ENCODE assay signal across 24 mouse cellular contexts in genomic region chr11:74862129-74862528, GRCm38 (mm10). TPM values are rescaled to one million over a fixed set of nuclear protein-coding genes. Genes with fewer than 3 reads are reported as not detected.
DNase-seq lines count a peak whose midpoint lies in the region; ATAC-seq and TF ChIP-seq lines count a peak whose summit lies in the region.
"Had no signal": no experiment of that assay in that cellular context is flagged by ENCODE, and none has a peak within 500 bp of the region (broad histone marks: within the 10 kb centered on the region; RNA-seq: fewer than 3 reads in every experiment).

No protein-coding gene starts in this region.

- H3K27me3 ChIP-seq in heart, embryonic 12.5 days (replicated peaks), result no peaks in the 10 kb centered on the region
- H3K27me3 ChIP-seq in Patski, result no peaks in the 10 kb centered on the region
- H3K27me3 ChIP-seq: CH12.LX; forebrain, embryonic 13.5 days; heart, embryonic 13.5 days; hindbrain, embryonic 12.5 days; hindbrain, embryonic 15.5 days had no signal

- no peak overlapping the region for H3K27ac ChIP-seq in heart, embryonic 12.5 days (ENCODE audit: poor library complexity, severe bottlenecking)
- H3K27ac ChIP-seq: forebrain, embryonic 10.5 days; forebrain, embryonic 13.5 days; heart, embryonic 13.5 days; hindbrain, embryonic 12.5 days; hindbrain, embryonic 15.5 days had no signal

- no peak overlapping the region for H3K4me3 ChIP-seq in heart, embryonic 12.5 days
- H3K4me3 ChIP-seq: forebrain, embryonic 10.5 days; forebrain, embryonic 13.5 days; heart, embryonic 13.5 days; hindbrain, embryonic 12.5 days; hindbrain, embryonic 15.5 days had no signal

- no peak overlapping the region for H3K4me2 ChIP-seq in heart, embryonic 12.5 days
- H3K4me2 ChIP-seq: forebrain, embryonic 13.5 days; heart, embryonic 13.5 days; hindbrain, embryonic 12.5 days; hindbrain, embryonic 15.5 days had no signal

- peaks cover 12% of the 10 kb centered on the region for H3K36me3 ChIP-seq in heart, embryonic 12.5 days

- H3K4me1 ChIP-seq in heart, embryonic 12.5 days (replicated peaks), result peaks cover 39% of the 10 kb centered on the region
- H3K4me1 ChIP-seq: forebrain, embryonic 13.5 days; hindbrain, embryonic 12.5 days had no signal

- ATAC-seq in heart, embryonic 12.5 days (ENCODE audit: insufficient number of reproducible peaks, low FRiP score), result no peak
- ATAC-seq in Patski, result peak; percentile 84
- ATAC-seq: forebrain, embryonic 13.5 days; forebrain, embryonic 16.5 days; intestine, postnatal 0 days had no signal

- DNase-seq in adrenal gland, postnatal 36 days, result peak; percentile 41 to 47
- no peak for DNase-seq in adrenal gland, adult 8-10 months
- no peak for DNase-seq in heart, postnatal 4 days
- DNase-seq in Patski (ENCODE audit: low read depth, low spot score), result no peak
- DNase-seq in lung, postnatal 10 days, result no peak
- DNase-seq: adrenal gland, postnatal 25 days; B cell, adult 2 months; cerebellum, adult 11 months; cerebellum, adult 8-10 months; cerebellum, postnatal 14 days; gastrocnemius, postnatal 10 days; gastrocnemius, postnatal 36 days; heart, postnatal 14 days; kidney, adult 2 months had no signal

- 0 out of 2 replicates have a peak overlapping the region, but pooled peaks have one; percentile 51 for H3K9ac ChIP-seq in heart, embryonic 12.5 days
- H3K9ac ChIP-seq: forebrain, embryonic 13.5 days; heart, embryonic 13.5 days; hindbrain, embryonic 12.5 days; hindbrain, embryonic 15.5 days had no signal

- no peaks in the 10 kb centered on the region for H3K9me3 ChIP-seq in heart, embryonic 12.5 days (replicated peaks)
- H3K9me3 ChIP-seq: forebrain, embryonic 10.5 days; forebrain, embryonic 13.5 days; G1E; heart, embryonic 13.5 days; hindbrain, embryonic 12.5 days; hindbrain, embryonic 15.5 days had no signal

- in situ Hi-C loops in Patski (cut with MboI; ENCODE audit: low pct_unique_long_range_greater_than_20kb), result no loop called here

- CTCF ChIA-PET in Patski (lab: Charles Lee), result interaction anchor here (1.2 to 1.7 kb wide), 5 partner anchors 9 to 68 kb away, joined by 3 to 7 read pairs (median 3); no protein-coding TSS in a partner anchor

- TF ChIP-seq CTCF in Patski (IDR thresholded peaks at IDR 0.05), result no peak

- WGBS in heart, embryonic 12.5 days, result 65% methylated on average over 5 of the region's 5 CpGs

- POLR2A ChIA-PET in Patski (lab: Charles Lee), result interaction anchor here (1.2 to 1.3 kb wide), 2 partner anchors 13 to 35 kb away, joined by 3 to 4 read pairs; partner anchors contain the start of gene Sgsm2

RNA-seq across cellular contexts. Expression of gene Mnt, which starts 31.4 kb away (rescaled TPM):
- 10 to 100 TPM; 27.6 to 30.6 TPM for total RNA-seq in adrenal gland, postnatal 36 days (2021)
- total RNA-seq in adrenal gland, adult 8-10 months (2022), result 10 to 100 TPM; 24.4 to 36.0 (median 27.1) TPM
- 4.0 and 4.8 TPM in 2 replicates for polyA plus RNA-seq in heart, embryonic 12.5 days (2016; fragmentation: Nextera tagmentation; extraction: Ambion mirVana)
- total RNA-seq in heart, postnatal 4 days (2021), result 10 to 100 TPM; 14.8 to 15.7 TPM
- polyA plus RNA-seq in Patski (2021), result 24.7 TPM

RNA-seq across cellular contexts. Expression of gene Sgsm2, which starts 34.7 kb away (rescaled TPM):
- 10 to 100 TPM; 19.0 to 22.4 TPM for total RNA-seq in adrenal gland, postnatal 36 days (2021)
- 10 to 100 TPM; 29.2 to 30.5 (median 30.0) TPM for total RNA-seq in adrenal gland, adult 8-10 months (2022)
- 6.5 and 6.6 TPM in 2 replicates for polyA plus RNA-seq in heart, embryonic 12.5 days (2016; fragmentation: Nextera tagmentation; extraction: Ambion mirVana)
- total RNA-seq in heart, postnatal 4 days (2021), result 10 to 100 TPM; 14.6 to 14.9 TPM
- 27.0 TPM for polyA plus RNA-seq in Patski (2021)

RNA-seq across cellular contexts. Expression of gene Tsr1, which starts 35.7 kb away (rescaled TPM):
- total RNA-seq in adrenal gland, postnatal 36 days (2021), result 10 to 100 TPM; 37.8 to 47.5 TPM
- 10 to 100 TPM; 40.9 to 45.4 (median 41.3) TPM for total RNA-seq in adrenal gland, adult 8-10 months (2022)
- polyA plus RNA-seq in heart, embryonic 12.5 days (2016; fragmentation: Nextera tagmentation; extraction: Ambion mirVana), result 31.6 and 33.5 TPM in 2 replicates
- total RNA-seq in heart, postnatal 4 days (2021), result 10 to 100 TPM; 20.0 to 22.6 TPM
- polyA plus RNA-seq in Patski (2021), result 38.2 TPM

Comparison
In these comparisons a context has a peak if more than half of its experiments do, and no peak if none do; other contexts are left out.
1. DNase-seq: peak in adrenal gland, postnatal 36 days (2 of 2); none in adrenal gland, adult 8-10 months (single experiment), heart, postnatal 4 days (single experiment), Patski (single experiment) and lung, postnatal 10 days (single experiment).